Mouse (Mus musculus): ENCODE results near the gene Ablim1. TPM values are rescaled to one million over a fixed set of nuclear protein-coding genes. Genes with fewer than 3 reads are reported as not detected.

Gene Ablim1
- polyA plus RNA-seq, 1 experiment, result 110 TPM

- Histone ChIP-seq H3K27me3 (ENCODE audit: control insufficient read depth, insufficient read depth, low read length) (no peaks in the 10 kb centered on the region), H3K4me1 (ENCODE audit: control insufficient read depth, insufficient read depth, low read length) (peaks cover 37% of the 10 kb centered on the region), H3K4me3 (replicated peaks; ENCODE audit: insufficient read depth, low read depth, low read length) (no peak overlapping the region), H3K27ac (ENCODE audit: insufficient read depth, low read length) (0 out of 2 replicates have a peak overlapping the region, but pooled peaks have one; percentile 28)
- peak in 1 of 2 experiments; percentile 64 for DNase-seq
- TF ChIP-seq POLR2A (IDR thresholded peaks at IDR 0.05; ENCODE audit: borderline replicate concordance, insufficient read depth, low read length), result no peak
- no peak for TF ChIP-seq CTCF (IDR thresholded peaks at IDR 0.05; ENCODE audit: borderline replicate concordance, insufficient read depth, low read depth, low read length)
- 21% methylated on average over 8 of the region's 8 CpGs for WGBS
Observed at GRCm38 (mm10) chr19:57278263-57278662, 36.5 kb downstream of the Ablim1 start.

GRCm38 (mm10) chr19:57277010-57277409, 37.7 kb downstream of the Ablim1 start:
- Histone ChIP-seq H3K27ac (ENCODE audit: insufficient read depth, low read length) (no peak overlapping the region), H3K27me3 (ENCODE audit: control insufficient read depth, insufficient read depth, low read length) (no peaks in the 10 kb centered on the region), H3K4me3 (replicated peaks; ENCODE audit: insufficient read depth, low read depth, low read length) (no peak overlapping the region), H3K4me1 (ENCODE audit: control insufficient read depth, insufficient read depth, low read length) (peaks cover 42% of the 10 kb centered on the region)
- DNase-seq, result peak in 1 of 2 experiments; percentile 56
- 30% methylated on average over 6 of the region's 6 CpGs for WGBS
- TF ChIP-seq CTCF (IDR thresholded peaks at IDR 0.05; ENCODE audit: borderline replicate concordance, insufficient read depth, low read depth, low read length) (no peak), POLR2A (IDR thresholded peaks at IDR 0.05; ENCODE audit: borderline replicate concordance, insufficient read depth, low read length) (no peak)

- TF ChIP-seq CTCF (IDR thresholded peaks at IDR 0.05; ENCODE audit: borderline replicate concordance, insufficient read depth, low read depth, low read length), result no peak
- TF ChIP-seq POLR2A (IDR thresholded peaks at IDR 0.05; ENCODE audit: borderline replicate concordance, insufficient read depth, low read length), result no peak
- Histone ChIP-seq H3K4me3 (replicated peaks; ENCODE audit: insufficient read depth, low read depth, low read length) (peak overlapping the region; percentile 8), H3K4me1 (ENCODE audit: control insufficient read depth, insufficient read depth, low read length) (peaks cover 52% of the 10 kb centered on the region), H3K27me3 (ENCODE audit: control insufficient read depth, insufficient read depth, low read length) (no peaks in the 10 kb centered on the region), H3K27ac (ENCODE audit: insufficient read depth, low read length) (peak overlapping the region; percentile 37; the same call in 1 of the 2 replicates)
- DNase-seq, result no peak
- WGBS, result 47% methylated on average over 15 of the region's 15 CpGs
Observed at GRCm38 (mm10) chr19:57275166-57275953, 39.4 kb downstream of the Ablim1 start.

GRCm38 (mm10) chr19:57274717-57275116, 40.0 kb downstream of the Ablim1 start:
- DNase-seq, result peak; percentile 58 to 63
- peak overlapping the region; percentile 37; the same call in 1 of the 2 replicates for H3K27ac ChIP-seq (ENCODE audit: insufficient read depth, low read length)
- TF ChIP-seq CTCF (IDR thresholded peaks at IDR 0.05; ENCODE audit: borderline replicate concordance, insufficient read depth, low read depth, low read length) (no peak), POLR2A (IDR thresholded peaks at IDR 0.05; ENCODE audit: borderline replicate concordance, insufficient read depth, low read length) (no peak)
- no peaks in the 10 kb centered on the region for H3K27me3 ChIP-seq (ENCODE audit: control insufficient read depth, insufficient read depth, low read length)
- peak overlapping the region; percentile 8 for H3K4me3 ChIP-seq (replicated peaks; ENCODE audit: insufficient read depth, low read depth, low read length)
- WGBS, result 31% methylated on average over 6 of the region's 6 CpGs
- H3K4me1 ChIP-seq (ENCODE audit: control insufficient read depth, insufficient read depth, low read length), result peaks cover 52% of the 10 kb centered on the region

- Histone ChIP-seq H3K4me1 (ENCODE audit: control insufficient read depth, insufficient read depth, low read length) (peaks cover 48% of the 10 kb centered on the region), H3K27me3 (ENCODE audit: control insufficient read depth, insufficient read depth, low read length) (no peaks in the 10 kb centered on the region), H3K4me3 (replicated peaks; ENCODE audit: insufficient read depth, low read depth, low read length) (peak overlapping the region; percentile 35), H3K27ac (ENCODE audit: insufficient read depth, low read length) (peak overlapping the region; percentile 37; the same call in 1 of the 2 replicates)
- no peak for TF ChIP-seq POLR2A (IDR thresholded peaks at IDR 0.05; ENCODE audit: borderline replicate concordance, insufficient read depth, low read length)
- DNase-seq, result peak; percentile 55 to 60
- 32% methylated on average over 12 of the region's 12 CpGs for WGBS
Observed at GRCm38 (mm10) chr19:57274286-57274685, 40.4 kb downstream of the Ablim1 start.

GRCm38 (mm10) chr19:57272824-57273613, 41.7 kb downstream of the Ablim1 start:
- Histone ChIP-seq H3K27me3 (ENCODE audit: control insufficient read depth, insufficient read depth, low read length) (no peaks in the 10 kb centered on the region), H3K27ac (ENCODE audit: insufficient read depth, low read length) (no peak overlapping the region), H3K4me1 (ENCODE audit: control insufficient read depth, insufficient read depth, low read length) (peaks cover 45% of the 10 kb centered on the region), H3K4me3 (replicated peaks; ENCODE audit: insufficient read depth, low read depth, low read length) (no peak overlapping the region)
- 49% methylated on average over 13 of the region's 13 CpGs for WGBS
- TF ChIP-seq CTCF (IDR thresholded peaks at IDR 0.05; ENCODE audit: borderline replicate concordance, insufficient read depth, low read depth, low read length), result no peak
- TF ChIP-seq POLR2A (IDR thresholded peaks at IDR 0.05; ENCODE audit: borderline replicate concordance, insufficient read depth, low read length), result no peak
- DNase-seq, result peak; percentile 66 to 76

- 61% methylated on average over 16 of the region's 16 CpGs for WGBS
- Histone ChIP-seq H3K4me1 (ENCODE audit: control insufficient read depth, insufficient read depth, low read length) (peaks cover 45% of the 10 kb centered on the region), H3K4me3 (replicated peaks; ENCODE audit: insufficient read depth, low read depth, low read length) (no peak overlapping the region), H3K27ac (ENCODE audit: insufficient read depth, low read length) (no peak overlapping the region), H3K27me3 (ENCODE audit: control insufficient read depth, insufficient read depth, low read length) (no peaks in the 10 kb centered on the region)
- no peak for DNase-seq
- TF ChIP-seq POLR2A (IDR thresholded peaks at IDR 0.05; ENCODE audit: borderline replicate concordance, insufficient read depth, low read length) (no peak), CTCF (IDR thresholded peaks at IDR 0.05; ENCODE audit: borderline replicate concordance, insufficient read depth, low read depth, low read length) (no peak)
Observed at GRCm38 (mm10) chr19:57271757-57272156, 43.0 kb downstream of the Ablim1 start.

Data from cerebellum, adult 2 months (tissue).